Mouse (Mus musculus) intestine, embryonic 14.5 days (tissue): ENCODE data around the gene Rusc1. TPM values are rescaled to one million over a fixed set of nuclear protein-coding genes. Genes with fewer than 3 reads are reported as not detected.

Experiments used
- ATAC-seq: fragments of 200-750 bp; cut with Nextera tagmentation; replicated peaks from 2 replicates; pipeline ENCODE4 v1.8.0; 2017; ENCODE audit warnings: low read depth, moderate number of reproducible peaks, moderate TSS enrichment, moderate library complexity; ENCODE audit not compliant: low FRiP score, low TSS enrichment
- DNase-seq: peaks from one replicate; pipeline ENCODE4 v3.0.0-alpha.2; 2018; ENCODE audit warnings: low spot score
- H3K27ac ChIP-seq: fragments of 300-500 bp; sonication (generic); 2 replicates; pipeline ENCODE4 v1.5.1; 2014; ENCODE audit warnings: low read depth, mild to moderate bottlenecking, control low read depth
- H3K27me3 ChIP-seq: fragments of 300-500 bp; sonication (generic); replicated peaks from 2 replicates; pipeline ENCODE4 v1.6.1; 2014; ENCODE audit warnings: low read length, control low read depth; ENCODE audit not compliant: control insufficient read depth, insufficient read depth
- H3K36me3 ChIP-seq: fragments of 300-500 bp; sonication (generic); 2 replicates; pipeline ENCODE4 v1.6.1; 2014; ENCODE audit warnings: low read length, control low read depth; ENCODE audit not compliant: control insufficient read depth, insufficient read depth
- H3K4me1 ChIP-seq: fragments of 300-500 bp; sonication (generic); replicated peaks from 2 replicates; pipeline ENCODE4 v1.6.1; 2014; ENCODE audit warnings: low read length, control low read depth, mixed read lengths; ENCODE audit not compliant: control insufficient read depth, insufficient read depth
- H3K4me2 ChIP-seq: fragments of 300-500 bp; sonication (generic); 2 replicates; pipeline ENCODE4 v1.6.1; 2014; ENCODE audit warnings: low read length
- H3K4me3 ChIP-seq: fragments of 300-500 bp; sonication (generic); 2 replicates; pipeline ENCODE4 v1.5.1; 2014; ENCODE audit warnings: low read depth, low read length, control low read depth, mixed read lengths
- H3K9ac ChIP-seq: fragments of 300-500 bp; sonication (generic); 2 replicates; pipeline ENCODE4 v1.6.1; 2014; ENCODE audit warnings: mild to moderate bottlenecking, low read length
- H3K9me3 ChIP-seq: fragments of 300-500 bp; sonication (generic); 2 replicates; pipeline ENCODE4 v1.6.1; 2016; ENCODE audit warnings: low read length, control low read depth; ENCODE audit not compliant: control insufficient read depth
- WGBS: fragments of 180-500 bp; shearing (Covaris S2); extraction: QIAGEN DNeasy Blood & Tissue Kit; methylation state at CpG from one replicate; pipeline ENCODE4 v1.1.7; 2014; 5-methylcytosine and 5-hydroxymethylcytosine counted together
- polyA plus RNA-seq: library from polyadenylated mRNA; unstranded; fragments of >200 nt; fragmentation: Nextera tagmentation; extraction: Ambion mirVana; gene quantifications from 2 replicates; pipeline ENCODE4 v1.2.1, GENCODE M21; 2014

The Rusc1 gene
- polyA plus RNA-seq, 1 experiment from 2014 or later, result 22.2 TPM

DNA sequence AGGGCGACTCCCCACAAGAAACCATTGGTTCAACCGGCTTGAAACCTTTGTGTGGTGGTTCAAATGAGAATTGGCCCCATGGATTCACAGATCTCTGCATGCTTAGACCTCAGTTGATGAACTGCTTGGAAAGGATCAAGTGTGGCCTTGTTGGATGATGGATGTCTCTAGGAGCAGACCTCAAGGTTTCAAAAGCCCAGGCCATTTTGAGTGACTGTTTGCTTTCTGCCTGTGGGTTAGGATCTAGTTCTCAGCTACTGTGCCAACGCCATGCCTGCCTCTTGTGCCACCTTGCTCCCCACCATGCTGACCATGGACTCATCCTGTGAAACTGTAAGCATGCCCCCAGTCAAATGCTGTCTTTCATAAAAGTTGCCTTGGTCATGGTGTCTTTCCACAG lies 32.9 kb upstream of the Rusc1 start:
- ATAC-seq (no peak), DNase-seq (no peak)
- no peak overlapping the region for H3K4me3 ChIP-seq
- H3K4me1 ChIP-seq, result no peaks in the 10 kb centered on the region
- no peak overlapping the region for H3K9ac ChIP-seq
- H3K9me3 ChIP-seq, result no peaks in the 10 kb centered on the region
- no peak overlapping the region for H3K27ac ChIP-seq
- 94% methylated on average over 3 of the region's 3 CpGs for WGBS
- H3K27me3 ChIP-seq, result no peaks in the 10 kb centered on the region
- no peaks in the 10 kb centered on the region for H3K36me3 ChIP-seq
- no peak overlapping the region for H3K4me2 ChIP-seq

DNA sequence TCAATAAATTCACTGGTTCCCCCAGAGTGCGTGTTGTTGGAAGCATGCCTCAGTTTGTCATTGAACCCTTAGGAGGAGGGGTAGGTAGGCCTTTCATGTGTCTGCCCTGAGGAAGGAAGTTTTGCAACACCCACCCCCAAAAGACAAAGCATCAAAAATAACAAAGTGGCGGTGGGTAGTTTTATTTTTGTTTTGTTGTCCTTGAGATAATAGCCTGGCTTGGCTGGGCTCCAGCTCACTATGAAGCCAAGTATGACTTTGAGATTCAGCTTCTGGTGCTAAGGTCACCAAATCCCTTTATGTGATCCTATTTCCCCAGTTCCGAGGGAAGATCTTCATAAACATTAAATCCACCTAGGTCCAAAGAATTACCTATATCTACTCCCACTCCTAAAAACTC lies 31.1 kb upstream of the Rusc1 start:
- 81% methylated on average over 3 of the region's 3 CpGs for WGBS
- no peaks in the 10 kb centered on the region for H3K9me3 ChIP-seq
- ATAC-seq (no peak), DNase-seq (no peak)
- H3K4me1 ChIP-seq, result no peaks in the 10 kb centered on the region
- H3K4me3 ChIP-seq, result no peak overlapping the region
- no peaks in the 10 kb centered on the region for H3K27me3 ChIP-seq
- no peak overlapping the region for H3K27ac ChIP-seq
- H3K9ac ChIP-seq, result no peak overlapping the region
- no peak overlapping the region for H3K4me2 ChIP-seq
- no peaks in the 10 kb centered on the region for H3K36me3 ChIP-seq

DNA sequence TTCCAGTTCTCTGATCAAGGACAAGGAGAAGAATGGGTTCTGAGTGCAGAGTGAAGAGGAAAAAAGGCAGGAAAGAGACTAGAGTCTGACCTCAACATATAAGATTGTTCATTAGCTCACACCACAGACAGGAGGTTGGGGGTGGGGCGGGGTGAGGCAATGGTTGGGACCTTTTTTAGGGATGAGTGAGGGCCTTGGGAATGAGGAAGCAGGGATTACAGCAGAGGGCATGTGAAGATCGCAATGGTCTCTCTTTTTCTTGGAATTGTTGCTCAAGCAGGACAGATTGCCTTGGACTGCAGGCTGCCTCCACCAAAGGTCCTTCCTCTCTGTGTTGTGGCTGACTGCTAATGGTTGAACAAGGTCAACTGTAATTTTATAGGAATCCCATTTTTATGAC lies 30.2 kb upstream of the Rusc1 start:
- Histone ChIP-seq H3K4me1 (no peaks in the 10 kb centered on the region), H3K36me3 (no peaks in the 10 kb centered on the region), H3K27me3 (no peaks in the 10 kb centered on the region), H3K27ac (no peak overlapping the region), H3K4me2 (no peak overlapping the region), H3K9me3 (no peaks in the 10 kb centered on the region), H3K4me3 (no peak overlapping the region), H3K9ac (no peak overlapping the region)
- WGBS, result 87% methylated on average over 2 of the region's 2 CpGs
- no peak for ATAC-seq
- DNase-seq, result no peak

DNA sequence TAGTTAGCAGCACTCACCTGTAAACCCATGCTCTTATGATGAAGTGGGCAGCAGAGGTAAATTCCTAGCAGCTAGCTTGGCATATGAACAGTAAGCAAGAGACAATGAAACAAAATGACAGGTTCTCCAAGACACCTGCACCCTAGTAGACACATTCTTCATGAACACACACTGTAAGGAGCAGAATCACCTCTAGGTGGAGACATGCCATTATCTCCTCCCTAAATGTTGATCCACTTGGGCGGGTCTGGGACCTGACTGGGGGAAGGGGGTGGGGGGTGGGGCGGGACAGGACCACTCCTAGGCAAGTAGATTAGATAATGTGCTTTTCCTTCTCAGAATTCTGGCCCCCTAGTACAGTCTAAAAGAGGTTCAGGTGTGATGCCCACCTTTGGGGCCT lies 22.4 kb upstream of the Rusc1 start:
- Histone ChIP-seq H3K9ac (no peak overlapping the region), H3K27ac (no peak overlapping the region), H3K4me2 (no peak overlapping the region), H3K4me1 (no peaks in the 10 kb centered on the region), H3K36me3 (no peaks in the 10 kb centered on the region), H3K4me3 (no peak overlapping the region), H3K9me3 (no peaks in the 10 kb centered on the region), H3K27me3 (no peaks in the 10 kb centered on the region)
- DNase-seq (no peak), ATAC-seq (no peak)
- 8% methylated on average over 2 of the region's 2 CpGs for WGBS

DNA sequence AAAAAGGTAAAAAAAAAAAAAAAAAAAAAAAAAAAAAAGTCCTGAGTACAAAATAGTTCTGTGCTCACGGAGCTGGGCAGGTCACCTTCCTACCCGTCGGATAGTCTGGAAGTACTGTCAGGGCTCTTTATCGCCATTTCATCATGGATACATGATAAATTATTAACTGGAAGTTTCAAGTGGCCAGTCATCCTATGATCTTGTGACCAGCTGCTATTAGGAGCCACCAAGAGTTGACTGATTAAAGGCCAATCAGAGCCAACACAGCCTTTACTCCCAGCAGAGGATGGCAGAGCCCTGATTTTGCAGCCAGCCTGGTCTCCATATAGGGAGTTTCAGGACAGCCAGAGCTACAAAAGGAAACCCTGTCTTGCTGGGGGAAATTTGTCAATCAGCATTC lies 19.9 kb upstream of the Rusc1 start:
- peak; percentile 50 for DNase-seq

DNA sequence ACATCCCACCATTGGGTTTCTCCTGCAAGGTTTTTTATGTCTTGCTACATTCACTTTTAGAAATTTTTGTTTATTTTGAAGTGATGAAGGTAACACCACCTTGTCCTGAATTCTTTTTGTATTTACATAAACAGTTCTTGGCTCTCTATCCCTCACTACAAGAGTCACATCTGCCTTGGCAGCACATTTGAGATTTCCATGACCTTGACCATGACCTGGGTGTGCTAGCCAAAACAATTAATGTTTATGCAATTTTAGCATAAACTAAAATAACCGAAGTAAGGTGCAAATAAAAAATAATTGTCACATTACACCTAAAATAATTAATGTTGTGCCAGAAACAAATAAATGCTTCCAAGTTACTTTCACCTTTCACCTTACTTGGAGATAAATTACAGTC lies 15.0 kb upstream of the Rusc1 start:
- Histone ChIP-seq H3K9me3 (no peaks in the 10 kb centered on the region), H3K27me3 (no peaks in the 10 kb centered on the region), H3K4me1 (no peaks in the 10 kb centered on the region), H3K4me2 (no peak overlapping the region), H3K9ac (no peak overlapping the region), H3K27ac (no peak overlapping the region), H3K36me3 (no peaks in the 10 kb centered on the region), H3K4me3 (no peak overlapping the region)
- 56% methylated on average over 1 of the region's 1 CpGs for WGBS
- DNase-seq (no peak), ATAC-seq (no peak)

More for the DNA sequence above, 19.9 kb upstream of the Rusc1 start:
- Histone ChIP-seq H3K36me3 (no peaks in the 10 kb centered on the region), H3K27me3 (no peaks in the 10 kb centered on the region), H3K4me3 (no peak overlapping the region), H3K4me2 (no peak overlapping the region), H3K27ac (no peak overlapping the region), H3K9me3 (no peaks in the 10 kb centered on the region), H3K4me1 (no peaks in the 10 kb centered on the region), H3K9ac (no peak overlapping the region)
- ATAC-seq, result peak; percentile 50; the same call in 1 of the 2 replicates
- WGBS, result 69% methylated on average over 4 of the region's 4 CpGs

DNA sequence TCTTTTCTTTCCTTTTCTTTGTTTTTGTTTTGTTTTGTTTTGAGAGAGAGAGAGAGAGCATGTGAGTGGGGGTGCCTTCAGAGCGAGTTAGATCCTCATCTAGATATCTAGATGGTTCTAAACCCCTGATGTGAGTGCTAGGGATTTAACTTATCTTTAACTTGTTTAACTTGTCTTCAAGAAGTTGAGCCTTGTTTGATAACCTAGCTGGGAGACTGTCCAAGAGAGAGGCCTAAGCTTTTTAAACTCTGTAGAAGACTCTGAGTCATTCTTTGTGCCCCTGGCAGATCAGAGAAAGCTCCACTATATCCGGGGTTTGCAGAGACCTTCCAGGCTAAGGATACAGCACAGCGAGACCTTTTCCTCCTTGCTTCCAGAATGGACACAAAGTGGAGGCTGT lies 14.4 kb upstream of the Rusc1 start:
- H3K27me3 ChIP-seq, result no peaks in the 10 kb centered on the region
- no peak overlapping the region for H3K4me3 ChIP-seq
- H3K27ac ChIP-seq, result no peak overlapping the region
- no peak for DNase-seq
- no peak for ATAC-seq
- H3K4me2 ChIP-seq, result no peak overlapping the region
- H3K9ac ChIP-seq, result no peak overlapping the region
- no peaks in the 10 kb centered on the region for H3K9me3 ChIP-seq
- peaks cover 2% of the 10 kb centered on the region; the same call in 1 of the 2 replicates for H3K4me1 ChIP-seq
- 53% methylated on average over 3 of the region's 3 CpGs for WGBS
- H3K36me3 ChIP-seq, result no peaks in the 10 kb centered on the region

DNA sequence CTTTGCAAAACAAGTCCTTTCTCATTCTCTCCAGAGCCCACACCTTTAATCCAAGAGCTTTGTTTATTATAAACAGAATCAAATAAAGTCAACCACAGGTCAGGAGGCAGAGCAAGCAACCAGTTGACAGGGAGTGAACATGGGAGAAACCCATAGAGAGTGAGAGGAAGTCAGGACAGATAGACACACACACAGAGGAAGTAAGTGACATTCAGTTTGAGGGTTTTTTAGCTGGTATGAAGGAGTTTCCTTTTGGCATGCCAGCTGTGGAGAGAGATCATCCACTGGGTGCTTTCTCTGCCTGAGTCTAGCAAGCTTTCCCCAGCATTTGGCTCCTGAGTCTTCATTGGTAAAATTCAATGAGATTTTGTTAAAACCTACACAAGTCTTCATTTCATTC lies 13.8 kb upstream of the Rusc1 start:
- Histone ChIP-seq H3K4me1 (peaks cover 6% of the 10 kb centered on the region; the same call in 1 of the 2 replicates), H3K27ac (no peak overlapping the region), H3K4me3 (no peak overlapping the region)

DNA sequence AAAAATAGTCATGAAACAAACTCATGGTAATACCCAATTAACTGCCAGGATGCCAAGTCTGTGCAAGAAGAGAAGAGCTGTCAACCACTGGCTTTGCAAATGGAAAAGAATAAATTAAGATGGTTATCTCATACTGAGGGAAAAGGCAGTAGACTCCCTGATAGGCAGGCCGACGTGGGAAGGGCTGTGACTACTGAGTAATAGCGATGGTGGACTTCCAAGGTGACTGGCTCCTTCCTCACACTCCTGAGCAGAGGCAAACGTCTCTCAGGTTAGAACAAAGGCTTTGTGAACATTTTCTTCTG lies 10.1 kb upstream of the Rusc1 start:
- Histone ChIP-seq H3K27me3 (no peaks in the 10 kb centered on the region), H3K27ac (0 out of 2 replicates have a peak overlapping the region, but pooled peaks have one; percentile 73), H3K9ac (no peak overlapping the region), H3K9me3 (no peaks in the 10 kb centered on the region), H3K4me3 (no peak overlapping the region), H3K4me2 (no peak overlapping the region), H3K36me3 (peaks cover 17% of the 10 kb centered on the region), H3K4me1 (peaks cover 20% of the 10 kb centered on the region)
- DNase-seq (no peak), ATAC-seq (no peak)
- WGBS, result 63% methylated on average over 4 of the region's 4 CpGs

More for the DNA sequence above, 13.8 kb upstream of the Rusc1 start:
- Histone ChIP-seq H3K9me3 (no peaks in the 10 kb centered on the region), H3K27me3 (no peaks in the 10 kb centered on the region), H3K36me3 (no peaks in the 10 kb centered on the region), H3K4me2 (no peak overlapping the region), H3K9ac (no peak overlapping the region)
- DNase-seq (no peak), ATAC-seq (no peak)
